Mouse (Mus musculus): Measurements from ENCODE around the gene Chd4. TPM values are rescaled to one million over a fixed set of nuclear protein-coding genes. Genes with fewer than 3 reads are reported as not detected.

Gene Chd4
- polyA plus RNA-seq, 2 experiments, result 78.6 to 89.7 TPM

- Histone ChIP-seq H3K27me3 (ENCODE audit: control insufficient read depth, insufficient read depth, low read length) (no peaks in the 10 kb centered on the region), H3K27ac (replicated peaks; ENCODE audit: low read depth, low read length) (no peak overlapping the region), H3K4me2 (replicated peaks; ENCODE audit: low read depth, low read length, severe bottlenecking) (no peak overlapping the region), H3K9me3 (ENCODE audit: control insufficient read depth, low read length) (no peaks in the 10 kb centered on the region), H3K9ac (ENCODE audit: low read depth, low read length, severe bottlenecking) (no peak overlapping the region), H3K4me3 (replicated peaks; ENCODE audit: low read length) (no peak overlapping the region), H3K36me3 (ENCODE audit: control insufficient read depth, insufficient read depth, low read length) (peaks cover 99% of the 10 kb centered on the region), H3K4me1 (ENCODE audit: control insufficient read depth, insufficient read depth, low read length) (no peaks in the 10 kb centered on the region)
- WGBS, result 74% methylated on average over 14 of the region's 14 CpGs
- DNase-seq (ENCODE audit: low spot score) (no peak), ATAC-seq (ENCODE audit: low FRiP score, low read depth) (no peak)
- TF ChIP-seq POLR2A (IDR thresholded peaks at IDR 0.05; ENCODE audit: borderline replicate concordance, extremely low read depth, insufficient read depth, insufficient read length), result no peak
Observed at GRCm38 (mm10) chr6:125109371-125109770, 13.6 kb downstream of the Chd4 start.

DNA sequence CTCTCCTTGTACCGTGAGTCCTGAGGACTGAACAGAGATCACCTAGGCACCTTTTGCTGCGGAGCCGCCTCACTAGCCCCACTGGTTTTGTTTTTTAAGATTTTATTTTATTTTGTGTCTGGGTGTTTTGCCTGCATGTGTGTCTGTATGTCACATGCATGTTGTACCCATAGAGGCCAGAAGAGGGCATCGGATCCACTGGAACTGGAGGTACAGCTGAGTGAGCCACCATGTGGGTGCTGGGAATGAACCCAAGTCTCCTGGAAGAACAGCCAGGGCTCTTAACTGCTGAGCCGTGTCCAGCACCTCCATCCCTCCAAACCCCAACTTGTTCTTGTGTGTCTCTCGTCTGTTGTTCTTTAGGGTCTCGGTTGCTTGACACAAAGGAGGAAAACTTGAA, 15.1 kb downstream of the Chd4 start:
- WGBS, result 92% methylated on average over 7 of the region's 7 CpGs

GRCm38 (mm10) chr6:125112553-125112952, 16.8 kb downstream of the Chd4 start:
- Histone ChIP-seq H3K27ac (replicated peaks; ENCODE audit: low read depth, low read length) (no peak overlapping the region), H3K4me1 (ENCODE audit: control insufficient read depth, insufficient read depth, low read length) (no peaks in the 10 kb centered on the region), H3K27me3 (ENCODE audit: control insufficient read depth, insufficient read depth, low read length) (no peaks in the 10 kb centered on the region), H3K4me2 (replicated peaks; ENCODE audit: low read depth, low read length, severe bottlenecking) (no peak overlapping the region), H3K36me3 (ENCODE audit: control insufficient read depth, insufficient read depth, low read length) (peaks cover 96% of the 10 kb centered on the region), H3K9me3 (ENCODE audit: control insufficient read depth, low read length) (no peaks in the 10 kb centered on the region), H3K4me3 (replicated peaks; ENCODE audit: low read length) (no peak overlapping the region), H3K9ac (ENCODE audit: low read depth, low read length, severe bottlenecking) (no peak overlapping the region)
- WGBS, result 91% methylated on average over 11 of the region's 11 CpGs
- ATAC-seq (ENCODE audit: low FRiP score, low read depth), result no peak
- no peak for DNase-seq (ENCODE audit: low spot score)
- no peak for TF ChIP-seq POLR2A (IDR thresholded peaks at IDR 0.05; ENCODE audit: borderline replicate concordance, extremely low read depth, insufficient read depth, insufficient read length)

More for the DNA sequence above, 15.1 kb downstream of the Chd4 start:
- H3K4me3 ChIP-seq (replicated peaks; ENCODE audit: low read length), result no peak overlapping the region
- no peak for ATAC-seq (ENCODE audit: low FRiP score, low read depth)
- H3K9me3 ChIP-seq (ENCODE audit: control insufficient read depth, low read length), result no peaks in the 10 kb centered on the region
- no peak for TF ChIP-seq POLR2A (IDR thresholded peaks at IDR 0.05; ENCODE audit: borderline replicate concordance, extremely low read depth, insufficient read depth, insufficient read length)
- H3K27me3 ChIP-seq (ENCODE audit: control insufficient read depth, insufficient read depth, low read length), result no peaks in the 10 kb centered on the region
- no peak overlapping the region for H3K4me2 ChIP-seq (replicated peaks; ENCODE audit: low read depth, low read length, severe bottlenecking)
- peaks cover 98% of the 10 kb centered on the region for H3K36me3 ChIP-seq (ENCODE audit: control insufficient read depth, insufficient read depth, low read length)
- H3K4me1 ChIP-seq (ENCODE audit: control insufficient read depth, insufficient read depth, low read length), result no peaks in the 10 kb centered on the region
- no peak overlapping the region for H3K9ac ChIP-seq (ENCODE audit: low read depth, low read length, severe bottlenecking)
- no peak overlapping the region for H3K27ac ChIP-seq (replicated peaks; ENCODE audit: low read depth, low read length)
- DNase-seq (ENCODE audit: low spot score), result no peak

DNA sequence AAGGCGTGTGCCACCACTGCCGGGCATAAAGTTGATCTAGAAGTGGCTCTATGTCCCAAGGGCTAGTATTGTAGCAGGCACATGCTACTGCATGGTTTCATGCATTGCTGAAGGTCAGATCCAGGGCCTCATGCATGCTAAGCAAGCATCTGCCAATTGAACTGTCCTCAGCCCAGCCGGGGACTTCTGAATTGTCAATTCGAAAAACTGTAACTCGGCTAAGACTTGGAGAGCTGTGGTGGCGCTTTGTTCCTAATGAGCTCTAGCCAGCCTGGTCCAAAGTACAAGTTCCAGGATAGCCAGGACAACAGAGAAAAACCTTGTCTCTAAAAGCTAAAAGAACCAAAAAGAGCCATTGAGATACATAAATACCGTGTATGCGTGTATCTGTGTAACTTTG, 23.6 kb downstream of the Chd4 start:
- Histone ChIP-seq H3K4me3 (replicated peaks; ENCODE audit: low read length) (no peak overlapping the region), H3K4me1 (ENCODE audit: control insufficient read depth, insufficient read depth, low read length) (no peaks in the 10 kb centered on the region), H3K27me3 (ENCODE audit: control insufficient read depth, insufficient read depth, low read length) (no peaks in the 10 kb centered on the region), H3K9ac (ENCODE audit: low read depth, low read length, severe bottlenecking) (no peak overlapping the region), H3K9me3 (ENCODE audit: control insufficient read depth, low read length) (no peaks in the 10 kb centered on the region), H3K36me3 (ENCODE audit: control insufficient read depth, insufficient read depth, low read length) (peaks cover 96% of the 10 kb centered on the region), H3K27ac (replicated peaks; ENCODE audit: low read depth, low read length) (no peak overlapping the region), H3K4me2 (replicated peaks; ENCODE audit: low read depth, low read length, severe bottlenecking) (no peak overlapping the region)
- ATAC-seq (ENCODE audit: low FRiP score, low read depth), result no peak
- WGBS, result 97% methylated on average over 8 of the region's 8 CpGs
- no peak for DNase-seq (ENCODE audit: low spot score)
- no peak for TF ChIP-seq POLR2A (IDR thresholded peaks at IDR 0.05; ENCODE audit: borderline replicate concordance, extremely low read depth, insufficient read depth, insufficient read length)

DNA sequence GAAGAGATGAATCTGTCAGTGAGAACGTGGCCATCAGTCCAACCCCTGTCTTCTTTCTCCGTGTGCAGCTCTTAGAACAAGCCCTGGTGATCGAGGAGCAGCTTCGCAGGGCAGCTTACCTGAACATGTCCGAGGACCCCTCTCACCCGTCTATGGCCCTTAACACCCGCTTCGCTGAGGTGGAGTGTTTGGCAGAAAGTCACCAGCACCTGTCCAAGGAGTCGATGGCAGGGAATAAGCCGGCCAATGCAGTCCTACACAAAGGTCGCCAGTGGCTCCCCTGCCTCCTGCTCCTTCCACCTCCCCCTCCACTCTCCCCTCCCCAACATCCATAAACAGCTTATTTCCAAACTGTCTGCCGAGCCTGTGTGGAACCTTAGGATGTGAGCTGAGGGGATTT, 32.9 kb downstream of the Chd4 start:
- Histone ChIP-seq H3K4me3 (replicated peaks; ENCODE audit: low read length) (no peak overlapping the region), H3K4me2 (replicated peaks; ENCODE audit: low read depth, low read length, severe bottlenecking) (no peak overlapping the region), H3K36me3 (ENCODE audit: control insufficient read depth, insufficient read depth, low read length) (peaks cover 72% of the 10 kb centered on the region), H3K27ac (replicated peaks; ENCODE audit: low read depth, low read length) (no peak overlapping the region), H3K27me3 (ENCODE audit: control insufficient read depth, insufficient read depth, low read length) (no peaks in the 10 kb centered on the region), H3K9me3 (ENCODE audit: control insufficient read depth, low read length) (no peaks in the 10 kb centered on the region), H3K4me1 (ENCODE audit: control insufficient read depth, insufficient read depth, low read length) (no peaks in the 10 kb centered on the region), H3K9ac (ENCODE audit: low read depth, low read length, severe bottlenecking) (no peak overlapping the region)
- ATAC-seq (ENCODE audit: low FRiP score, low read depth) (no peak), DNase-seq (ENCODE audit: low spot score) (no peak)
- 91% methylated on average over 12 of the region's 12 CpGs for WGBS
- TF ChIP-seq POLR2A (IDR thresholded peaks at IDR 0.05; ENCODE audit: borderline replicate concordance, extremely low read depth, insufficient read depth, insufficient read length), result no peak
